Mouse (Mus musculus) kidney, embryonic 14.5 days (tissue): ENCODE results near the gene Nfkbid. TPM values are rescaled to one million over a fixed set of nuclear protein-coding genes. Genes with fewer than 3 reads are reported as not detected.
"Not testable (repeated sequence)": the region's sequence is repeated elsewhere in the genome, so short reads cannot be mapped to it uniquely, and the experiment has no call there.

Experiments used
- ATAC-seq: fragments of 200-750 bp; cut with Nextera tagmentation; 2 replicates; pipeline ENCODE4 v1.8.0; 2017; ENCODE audit warnings: moderate number of reproducible peaks, mild to moderate bottlenecking, moderate TSS enrichment, moderate library complexity; ENCODE audit not compliant: low FRiP score, low TSS enrichment
- H3K27ac ChIP-seq: fragments of 300-500 bp; sonication (generic); 2 replicates; pipeline ENCODE4 v1.5.1; 2014; ENCODE audit warnings: low read depth, mild to moderate bottlenecking, low read length, moderate library complexity, mixed read lengths
- H3K27me3 ChIP-seq: fragments of 300-500 bp; sonication (generic); 2 replicates; pipeline ENCODE4 v1.6.1; 2014; ENCODE audit warnings: mild to moderate bottlenecking, low read length; ENCODE audit not compliant: control insufficient read depth, insufficient read depth
- H3K36me3 ChIP-seq: fragments of 300-500 bp; sonication (generic); 2 replicates; pipeline ENCODE4 v1.6.1; 2014; ENCODE audit warnings: low read length, mixed read lengths; ENCODE audit not compliant: control insufficient read depth, insufficient read depth
- H3K4me1 ChIP-seq: fragments of 300-500 bp; sonication (generic); 2 replicates; pipeline ENCODE4 v1.6.1; 2014; ENCODE audit warnings: low read length, mixed read lengths; ENCODE audit not compliant: control insufficient read depth, insufficient read depth
- H3K4me2 ChIP-seq: fragments of 300-500 bp; sonication (generic); replicated peaks from 2 replicates; pipeline ENCODE4 v1.6.1; 2014; ENCODE audit warnings: low read depth, mild to moderate bottlenecking, low read length
- H3K4me3 ChIP-seq: fragments of 300-500 bp; sonication (generic); 2 replicates; pipeline ENCODE4 v1.5.1; 2014; ENCODE audit warnings: mild to moderate bottlenecking, low read length
- H3K9ac ChIP-seq: fragments of 300-500 bp; sonication (generic); 2 replicates; pipeline ENCODE4 v1.6.1; 2014; ENCODE audit warnings: low read depth, mild to moderate bottlenecking, low read length, moderate library complexity
- H3K9me3 ChIP-seq: fragments of 300-500 bp; sonication (generic); 2 replicates; pipeline ENCODE4 v1.6.1; 2016; ENCODE audit warnings: low read length; ENCODE audit not compliant: control insufficient read depth
- WGBS: fragments of 180-500 bp; shearing (Covaris S2); extraction: QIAGEN DNeasy Blood & Tissue Kit; methylation state at CpG from one replicate; pipeline ENCODE4 v1.1.7; 2014; 5-methylcytosine and 5-hydroxymethylcytosine counted together
- polyA plus RNA-seq: library from polyadenylated mRNA; unstranded; fragments of >200 nt; fragmentation: Nextera tagmentation; extraction: Ambion mirVana; gene quantifications from 2 replicates; pipeline ENCODE4 v1.2.1, GENCODE M21; 2014

Gene Nfkbid
- polyA plus RNA-seq, 1 experiment from 2014 or later = 1.9 TPM

- Histone ChIP-seq H3K36me3 (no peaks in the 10 kb centered on the region), H3K27ac (no peak overlapping the region), H3K4me2 (no peak overlapping the region), H3K9me3 (no peaks in the 10 kb centered on the region), H3K9ac (no peak overlapping the region), H3K4me3 (no peak overlapping the region), H3K27me3 (peaks cover 79% of the 10 kb centered on the region), H3K4me1 (no peaks in the 10 kb centered on the region)
- 13% methylated on average over 6 of the region's 6 CpGs for WGBS
- no peak for ATAC-seq
Measured at GRCm38 (mm10) chr7:30464816-30465300, 43.3 kb downstream of the Nfkbid start.

DNA sequence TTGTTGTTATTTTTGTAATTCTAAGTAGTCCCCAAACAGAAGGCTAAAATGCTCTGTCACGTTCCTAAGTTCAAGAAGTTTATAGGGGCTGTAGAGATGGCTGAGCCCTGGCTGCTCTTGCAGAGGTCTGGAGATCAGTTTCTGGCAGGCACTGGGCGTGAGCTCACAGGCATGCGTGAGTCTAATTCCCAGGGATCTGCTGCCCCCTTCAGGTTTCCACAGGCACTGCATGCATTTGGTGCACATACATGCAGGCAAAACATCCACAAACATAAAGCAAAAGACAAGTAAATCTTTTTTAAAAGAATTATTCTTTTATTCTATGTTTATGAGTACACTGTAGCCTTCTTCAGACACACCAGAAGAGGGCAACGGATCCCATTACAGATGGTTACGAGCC, 50.9 kb downstream of the Nfkbid start:
- Histone ChIP-seq H3K9ac (no peak overlapping the region), H3K9me3 (no peaks in the 10 kb centered on the region), H3K4me3 (no peak overlapping the region), H3K27ac (no peak overlapping the region), H3K36me3 (no peaks in the 10 kb centered on the region), H3K4me2 (no peak overlapping the region), H3K27me3 (peaks cover 5% of the 10 kb centered on the region), H3K4me1 (peaks cover under 1% of the 10 kb centered on the region; the same call in 1 of the 2 replicates)
- 36% methylated on average over 5 of the region's 5 CpGs for WGBS
- ATAC-seq = no peak

DNA sequence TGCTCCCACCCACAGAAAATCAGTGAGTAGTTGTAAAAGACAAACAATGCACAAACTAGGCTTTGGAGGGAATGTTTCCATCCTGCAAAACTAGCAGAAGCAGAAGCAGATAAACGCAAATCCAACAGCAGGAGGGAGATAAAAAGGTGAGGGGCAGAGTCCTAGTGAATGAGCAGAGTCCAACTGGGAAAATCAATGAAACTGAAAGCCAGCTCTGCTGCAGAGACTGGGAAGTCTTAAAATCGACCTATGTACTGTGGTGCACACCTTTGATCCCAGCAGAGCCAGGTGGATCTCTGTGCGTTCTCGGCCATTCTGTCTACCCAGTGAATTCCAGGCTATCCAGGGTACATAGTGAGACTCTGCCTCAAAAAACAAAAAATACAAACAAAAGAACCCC, 53.5 kb downstream of the Nfkbid start:
- Histone ChIP-seq H3K27ac (no peak overlapping the region), H3K4me2 (no peak overlapping the region), H3K9me3 (no peaks in the 10 kb centered on the region), H3K36me3 (no peaks in the 10 kb centered on the region), H3K4me3 (no peak overlapping the region), H3K9ac (no peak overlapping the region), H3K4me1 (peaks cover 3% of the 10 kb centered on the region; the same call in 1 of the 2 replicates), H3K27me3 (no peaks in the 10 kb centered on the region)
- ATAC-seq = no peak
- WGBS = 72% methylated on average over 4 of the region's 4 CpGs

- H3K4me3 ChIP-seq, ATAC-seq, H3K9ac ChIP-seq, H3K4me1 ChIP-seq, H3K27me3 ChIP-seq, H3K4me2 ChIP-seq, H3K36me3 ChIP-seq, H3K27ac ChIP-seq, H3K9me3 ChIP-seq: not testable (repeated sequence)
- WGBS = 93% methylated on average over 6 of the region's 7 CpGs
Measured at GRCm38 (mm10) chr7:30476136-30476535, 54.6 kb downstream of the Nfkbid start.

DNA sequence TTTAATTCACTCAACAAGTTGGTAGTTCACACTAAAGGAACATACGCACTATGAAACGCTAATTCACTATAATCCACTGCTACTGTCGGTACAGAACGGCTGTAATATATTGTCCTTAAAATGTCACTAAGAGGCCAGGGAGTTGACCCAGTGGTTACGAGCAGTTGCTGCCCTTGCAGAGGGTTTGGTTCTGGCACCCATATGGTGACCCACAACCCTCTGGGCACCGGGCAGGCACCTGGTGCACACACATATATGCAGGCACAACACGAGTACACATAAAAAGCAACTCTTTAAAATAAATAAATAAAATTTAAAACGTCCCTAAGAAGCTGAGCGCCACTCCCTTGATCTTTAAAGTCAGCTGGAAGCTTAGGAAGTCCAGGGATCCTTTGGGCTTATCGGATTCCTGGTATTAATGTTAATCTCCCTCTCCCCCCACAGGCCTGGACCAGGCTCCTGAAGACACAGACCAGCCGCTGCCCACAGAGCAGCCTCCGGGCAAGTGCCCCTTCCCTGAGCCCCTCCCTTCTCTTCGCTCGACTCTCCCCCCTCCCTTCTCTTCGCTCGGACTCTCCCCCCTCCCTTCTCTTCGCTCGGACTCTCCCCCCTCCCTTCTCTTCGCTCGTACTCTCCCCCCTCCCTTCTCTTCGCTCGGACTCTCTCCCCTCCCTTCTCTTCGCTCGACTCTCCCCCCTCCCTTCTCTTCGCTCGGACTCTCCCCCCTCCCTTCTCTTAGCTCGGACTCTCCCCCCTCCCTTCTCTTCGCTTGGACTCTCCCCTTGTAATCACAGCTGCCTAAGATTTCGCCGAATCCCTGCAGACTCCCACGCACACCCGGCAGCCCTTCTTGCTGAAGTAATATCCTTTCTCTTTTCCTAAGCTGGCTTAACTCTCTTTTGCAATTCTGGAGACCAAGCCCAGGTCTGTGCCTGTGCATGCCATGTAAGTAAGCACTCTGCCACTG, 56.2 kb downstream of the Nfkbid start:
- WGBS = 3% methylated on average over 32 of the region's 32 CpGs
- Histone ChIP-seq H3K27me3 (0 out of 2 replicates have a peak, but pooled peaks cover 7% of the 10 kb centered on the region), H3K27ac (peak overlapping the region; percentile 2; the same call in 1 of the 2 replicates), H3K4me3 (peak overlapping the region; percentile 25), H3K9ac (peak overlapping the region; percentile 23; the same call in 1 of the 2 replicates), H3K9me3 (no peaks in the 10 kb centered on the region), H3K4me2 (peak overlapping the region; percentile 48), H3K36me3 (no peaks in the 10 kb centered on the region), H3K4me1 (peaks cover 3% of the 10 kb centered on the region; the same call in 1 of the 2 replicates)
- ATAC-seq = peak; percentile 79; the same call in 1 of the 2 replicates

Other genes starting within 250 kb of the Nfkbid start
- 4.5 TPM in 2 replicates for gene Cox7a1, start 237.6 kb upstream of the Nfkbid start, polyA plus RNA-seq
- 83.1 and 120 TPM in 2 replicates for gene Capns1, start 222.9 kb upstream of the Nfkbid start, polyA plus RNA-seq
- 173 and 268 TPM in 2 replicates for gene Polr2i, start 189.8 kb upstream of the Nfkbid start, polyA plus RNA-seq
- 174 and 199 TPM in 2 replicates for gene Tbcb, start 189.5 kb upstream of the Nfkbid start, polyA plus RNA-seq
- gene Ovol3, start 186.0 kb upstream of the Nfkbid start, polyA plus RNA-seq = not detected in 2 replicates
- 0.22 and 0.43 TPM in 2 replicates for gene Thap8, start 141.6 kb upstream of the Nfkbid start, polyA plus RNA-seq
- 7.8 and 11.1 TPM in 2 replicates for gene Wdr62, start 141.3 kb upstream of the Nfkbid start, polyA plus RNA-seq
- gene Clip3, start 130.0 kb upstream of the Nfkbid start, polyA plus RNA-seq = 30.7 and 51.1 TPM in 2 replicates
- gene Alkbh6, start 113.0 kb upstream of the Nfkbid start, polyA plus RNA-seq = 85.5 and 112 TPM in 2 replicates
- 43.5 and 72.9 TPM in 2 replicates for gene Syne4, start 106.9 kb upstream of the Nfkbid start, polyA plus RNA-seq
- not detected in 2 replicates for gene E130208F15Rik, start 100.0 kb upstream of the Nfkbid start, polyA plus RNA-seq
- gene Sdhaf1, start 97.8 kb upstream of the Nfkbid start, polyA plus RNA-seq = 20.6 and 21.5 TPM in 2 replicates
- gene Lrfn3, start 59.0 kb upstream of the Nfkbid start, polyA plus RNA-seq = 5.8 and 7.2 TPM in 2 replicates
- gene Tyrobp, start 8.0 kb upstream of the Nfkbid start, polyA plus RNA-seq = 23.8 and 26.7 TPM in 2 replicates
- gene Hcst, start 1.9 kb upstream of the Nfkbid start, polyA plus RNA-seq = 0.57 and 1.0 TPM in 2 replicates
- 16.7 and 19.0 TPM in 2 replicates for gene Aplp1, start 23.8 kb downstream of the Nfkbid start, polyA plus RNA-seq
- 0.20 and 0.54 TPM in 2 replicates for gene Kirrel2, start 36.0 kb downstream of the Nfkbid start, polyA plus RNA-seq
- 2.7 and 3.0 TPM in 2 replicates for gene Nphs1, start 36.6 kb downstream of the Nfkbid start, polyA plus RNA-seq
- gene Prodh2, start 71.9 kb downstream of the Nfkbid start, polyA plus RNA-seq = 0.94 and 2.3 TPM in 2 replicates
- 13.4 and 17.3 TPM in 2 replicates for gene Arhgap33, start 113.3 kb downstream of the Nfkbid start, polyA plus RNA-seq
- 8.9 and 9.2 TPM in 2 replicates for gene Hspb6, start 130.4 kb downstream of the Nfkbid start, polyA plus RNA-seq
- 15.2 and 25.0 TPM in 2 replicates for gene Proser3, start 130.6 kb downstream of the Nfkbid start, polyA plus RNA-seq
- gene Lin37, start 138.1 kb downstream of the Nfkbid start, polyA plus RNA-seq = 38.5 and 48.0 TPM in 2 replicates
- gene U2af1l4, start 141.6 kb downstream of the Nfkbid start, polyA plus RNA-seq = 109 and 119 TPM in 2 replicates
- 8.0 and 11.3 TPM in 2 replicates for gene Gm49396, start 141.6 kb downstream of the Nfkbid start, polyA plus RNA-seq
- 121 and 182 TPM in 2 replicates for gene Psenen, start 141.9 kb downstream of the Nfkbid start, polyA plus RNA-seq
- 2.9 and 3.7 TPM in 2 replicates for gene Igflr1, start 143.7 kb downstream of the Nfkbid start, polyA plus RNA-seq
- gene Kmt2b, start 167.0 kb downstream of the Nfkbid start, polyA plus RNA-seq = 12.3 and 13.6 TPM in 2 replicates
- 0.21 and 0.22 TPM in 2 replicates for gene Zbtb32, start 177.2 kb downstream of the Nfkbid start, polyA plus RNA-seq
- 2.2 and 2.3 TPM in 2 replicates for gene Upk1a, start 191.1 kb downstream of the Nfkbid start, polyA plus RNA-seq
- 961 and 1,287 TPM in 2 replicates for gene Cox6b1, start 204.4 kb downstream of the Nfkbid start, polyA plus RNA-seq
- not detected in 2 replicates for gene Etv2, start 214.1 kb downstream of the Nfkbid start, polyA plus RNA-seq
- 93.4 and 111 TPM in 2 replicates for gene Rbm42, start 228.6 kb downstream of the Nfkbid start, polyA plus RNA-seq
- 45.8 and 58.6 TPM in 2 replicates for gene Haus5, start 243.3 kb downstream of the Nfkbid start, polyA plus RNA-seq
- not detected in 2 replicates for gene Pmis2, start 249.9 kb downstream of the Nfkbid start, polyA plus RNA-seq